Mouse (Mus musculus) lung, postnatal 4 days (tissue): ENCODE measurements around the gene Myg1.

ENCODE experiments used
- DNase-seq, 2 experiments: peaks; one replicate each; pipeline ENCODE4 v3.0.0; 2021

Myg1 gene

GRCm38 (mm10) chr15:102346444-102346843 lies 14.9 kb downstream of the Myg1 start:
- DNase-seq, result no peak

GRCm38 (mm10) chr15:102350138-102350941 lies 18.8 kb downstream of the Myg1 start, which contains the start of gene Aaas:
Gene Aaas (minus strand): TSS chr15:102350771.
- peak; percentile 95 to 97 for DNase-seq

- DNase-seq, result no peak
Measured at GRCm38 (mm10) chr15:102350942-102351291, 19.4 kb downstream of the Myg1 start.

GRCm38 (mm10) chr15:102352177-102352576 lies 20.7 kb downstream of the Myg1 start:
- DNase-seq, result no peak

GRCm38 (mm10) chr15:102353986-102354385 lies 22.5 kb downstream of the Myg1 start:
- DNase-seq, result no peak

GRCm38 (mm10) chr15:102355134-102355870 lies 23.8 kb downstream of the Myg1 start:
- peak; percentile 63 to 73 for DNase-seq

- peak in 1 of 2 experiments; percentile 47 for DNase-seq
Measured at GRCm38 (mm10) chr15:102355871-102356441, 24.4 kb downstream of the Myg1 start.

GRCm38 (mm10) chr15:102356501-102357325 lies 25.2 kb downstream of the Myg1 start:
- DNase-seq, result no peak

GRCm38 (mm10) chr15:102358126-102358525 lies 26.6 kb downstream of the Myg1 start:
- DNase-seq, result no peak

- DNase-seq, result no peak
Measured at GRCm38 (mm10) chr15:102358834-102359233, 27.3 kb downstream of the Myg1 start.

- peak; percentile 21 to 40 for DNase-seq
Measured at GRCm38 (mm10) chr15:102362648-102363047, 31.1 kb downstream of the Myg1 start.

GRCm38 (mm10) chr15:102364678-102365077 lies 33.2 kb downstream of the Myg1 start:
- DNase-seq, result no peak

- no peak for DNase-seq
Measured at GRCm38 (mm10) chr15:102366238-102366637, 34.7 kb downstream of the Myg1 start.

GRCm38 (mm10) chr15:102366733-102367344 lies 35.3 kb downstream of the Myg1 start, which contains the start of gene Sp7:
Gene Sp7 (minus strand): TSS chr15:102367182.
- DNase-seq, result no peak

GRCm38 (mm10) chr15:102369972-102370371 lies 38.5 kb downstream of the Myg1 start:
- no peak for DNase-seq

- no peak for DNase-seq
Measured at GRCm38 (mm10) chr15:102370727-102371126, 39.2 kb downstream of the Myg1 start.

- DNase-seq, result peak; percentile 61 to 71
Measured at GRCm38 (mm10) chr15:102376453-102377162, 45.1 kb downstream of the Myg1 start.

GRCm38 (mm10) chr15:102377163-102377543 lies 45.6 kb downstream of the Myg1 start:
- peak; percentile 90 to 93 for DNase-seq

GRCm38 (mm10) chr15:102377810-102378262 lies 46.3 kb downstream of the Myg1 start:
- peak; percentile 63 to 79 for DNase-seq

GRCm38 (mm10) chr15:102381575-102381974 lies 50.1 kb downstream of the Myg1 start:
- DNase-seq, result peak; percentile 84 to 89

- no peak for DNase-seq
Measured at GRCm38 (mm10) chr15:102383671-102384070, 52.2 kb downstream of the Myg1 start.
